Mouse (Mus musculus) lung, embryonic 14.5 days (tissue): Measurements from ENCODE around the gene Slc13a2. TPM values are rescaled to one million over a fixed set of nuclear protein-coding genes. Genes with fewer than 3 reads are reported as not detected.
A peak's percentile ranks its signal among the peaks of the same experiment; 100 is the strongest.

Experiments used
- ATAC-seq: fragments of 200-750 bp; cut with Nextera tagmentation; 2 replicates; pipeline ENCODE4 v1.8.0; 2017; ENCODE audit warnings: mild to moderate bottlenecking, moderate TSS enrichment, moderate library complexity; ENCODE audit not compliant: insufficient read depth
- DNase-seq: peaks from one replicate; pipeline ENCODE4 v3.0.0-alpha.2; 2015
- H3K27ac ChIP-seq: fragments of 300-500 bp; sonication (generic); 2 replicates; pipeline ENCODE4 v1.5.1; 2014; ENCODE audit warnings: low read depth, mild to moderate bottlenecking, moderate library complexity
- H3K27me3 ChIP-seq: fragments of 300-500 bp; sonication (generic); 2 replicates; pipeline ENCODE4 v1.6.1; 2014; ENCODE audit warnings: low read length, control low read depth; ENCODE audit not compliant: insufficient read depth
- H3K36me3 ChIP-seq: fragments of 300-500 bp; sonication (generic); 2 replicates; pipeline ENCODE4 v1.6.1; 2014; ENCODE audit warnings: control low read depth; ENCODE audit not compliant: insufficient read depth
- H3K4me1 ChIP-seq: fragments of 300-500 bp; sonication (generic); 2 replicates; pipeline ENCODE4 v1.6.1; 2014; ENCODE audit warnings: antibody characterized with exemption, control low read depth; ENCODE audit not compliant: insufficient read depth
- H3K4me2 ChIP-seq: fragments of 300-500 bp; sonication (generic); 2 replicates; pipeline ENCODE4 v1.6.1; 2014; ENCODE audit warnings: mild to moderate bottlenecking
- H3K4me3 ChIP-seq: fragments of 300-500 bp; sonication (generic); 2 replicates; pipeline ENCODE4 v1.5.1; 2014; ENCODE audit warnings: low read depth, low read length
- H3K9ac ChIP-seq: fragments of 300-500 bp; sonication (generic); 2 replicates; pipeline ENCODE4 v1.6.1; 2014
- H3K9me3 ChIP-seq: fragments of 300-500 bp; sonication (generic); 2 replicates; pipeline ENCODE4 v1.6.1; 2016; ENCODE audit warnings: low read depth, low read length, control low read depth
- CTCF ChIP-seq: IDR thresholded peaks from 2 replicates; pipeline ENCODE4 v1.5.1; 2016; ENCODE audit warnings: antibody characterized with exemption, low read depth
- WGBS: fragments of 180-500 bp; shearing (Covaris S2); extraction: QIAGEN DNeasy Blood & Tissue Kit; methylation state at CpG from one replicate; pipeline ENCODE4 v1.1.7; 2014; 5-methylcytosine and 5-hydroxymethylcytosine counted together
- polyA plus RNA-seq: library from polyadenylated mRNA; unstranded; fragments of >200 nt; fragmentation: Nextera tagmentation; extraction: Ambion mirVana; gene quantifications from 2 replicates; pipeline ENCODE4 v1.2.1, GENCODE M21; 2014

The Slc13a2 gene
- polyA plus RNA-seq, 1 experiment from 2014 or later = not detected

GRCm38 (mm10) chr11:78435776-78436349 lies 13.8 kb upstream of the Slc13a2 start:
- peak; percentile 78 for TF ChIP-seq CTCF
- Histone ChIP-seq H3K4me1 (0 out of 2 replicates have a peak, but pooled peaks cover 3% of the 10 kb centered on the region), H3K27me3 (no peaks in the 10 kb centered on the region), H3K36me3 (no peaks in the 10 kb centered on the region), H3K9me3 (no peaks in the 10 kb centered on the region), H3K9ac (no peak overlapping the region), H3K4me2 (peak overlapping the region; percentile 32; the same call in 1 of the 2 replicates), H3K4me3 (no peak overlapping the region), H3K27ac (0 out of 2 replicates have a peak overlapping the region, but pooled peaks have one; percentile 1)
- WGBS = 5% methylated on average over 19 of the region's 19 CpGs
- peak; percentile 69 for DNase-seq
- peak; percentile 74 for ATAC-seq

- no peak for ATAC-seq
- Histone ChIP-seq H3K4me1 (0 out of 2 replicates have a peak, but pooled peaks cover 3% of the 10 kb centered on the region), H3K4me3 (no peak overlapping the region), H3K9me3 (no peaks in the 10 kb centered on the region), H3K4me2 (no peak overlapping the region), H3K36me3 (no peaks in the 10 kb centered on the region), H3K27ac (no peak overlapping the region), H3K27me3 (no peaks in the 10 kb centered on the region), H3K9ac (no peak overlapping the region)
- 32% methylated on average over 4 of the region's 4 CpGs for WGBS
- no peak for DNase-seq
- TF ChIP-seq CTCF = no peak
Measured at GRCm38 (mm10) chr11:78434052-78434451, 12.0 kb upstream of the Slc13a2 start.

- no peaks in the 10 kb centered on the region for H3K27me3 ChIP-seq
- no peak overlapping the region for H3K4me3 ChIP-seq
- ATAC-seq (no peak), DNase-seq (no peak)
- 0 out of 2 replicates have a peak, but pooled peaks cover 3% of the 10 kb centered on the region for H3K4me1 ChIP-seq
- no peak for TF ChIP-seq CTCF
- no peaks in the 10 kb centered on the region for H3K36me3 ChIP-seq
- 87% methylated on average over 10 of the region's 10 CpGs for WGBS
- H3K4me2 ChIP-seq = no peak overlapping the region
- H3K9me3 ChIP-seq = no peaks in the 10 kb centered on the region
- no peak overlapping the region for H3K9ac ChIP-seq
- no peak overlapping the region for H3K27ac ChIP-seq
Measured at GRCm38 (mm10) chr11:78431176-78431575, 9.2 kb upstream of the Slc13a2 start.

GRCm38 (mm10) chr11:78430195-78430878 lies 8.3 kb upstream of the Slc13a2 start:
- Histone ChIP-seq H3K36me3 (no peaks in the 10 kb centered on the region), H3K9me3 (no peaks in the 10 kb centered on the region), H3K4me3 (no peak overlapping the region), H3K9ac (no peak overlapping the region), H3K27ac (no peak overlapping the region), H3K27me3 (no peaks in the 10 kb centered on the region), H3K4me1 (no peaks in the 10 kb centered on the region), H3K4me2 (no peak overlapping the region)
- DNase-seq (no peak), ATAC-seq (no peak)
- WGBS = 52% methylated on average over 11 of the region's 11 CpGs
- no peak for TF ChIP-seq CTCF

GRCm38 (mm10) chr11:78428309-78428708 lies 6.3 kb upstream of the Slc13a2 start:
- H3K36me3 ChIP-seq = no peaks in the 10 kb centered on the region
- WGBS = 69% methylated on average over 5 of the region's 5 CpGs
- H3K4me3 ChIP-seq = no peak overlapping the region
- no peaks in the 10 kb centered on the region for H3K4me1 ChIP-seq
- H3K9me3 ChIP-seq = no peaks in the 10 kb centered on the region
- ATAC-seq = no peak
- no peak for TF ChIP-seq CTCF
- no peak for DNase-seq
- no peaks in the 10 kb centered on the region for H3K27me3 ChIP-seq
- H3K27ac ChIP-seq = no peak overlapping the region
- no peak overlapping the region for H3K4me2 ChIP-seq
- no peak overlapping the region for H3K9ac ChIP-seq

- no peaks in the 10 kb centered on the region for H3K36me3 ChIP-seq
- H3K27me3 ChIP-seq = no peaks in the 10 kb centered on the region
- no peak overlapping the region for H3K4me3 ChIP-seq
- no peak overlapping the region for H3K9ac ChIP-seq
- no peak for TF ChIP-seq CTCF
- H3K27ac ChIP-seq = no peak overlapping the region
- H3K4me2 ChIP-seq = no peak overlapping the region
- no peaks in the 10 kb centered on the region for H3K9me3 ChIP-seq
- no peaks in the 10 kb centered on the region for H3K4me1 ChIP-seq
- WGBS = 93% methylated on average over 6 of the region's 6 CpGs
- ATAC-seq (no peak), DNase-seq (no peak)
Measured at GRCm38 (mm10) chr11:78427655-78428054, 5.6 kb upstream of the Slc13a2 start.

GRCm38 (mm10) chr11:78425572-78425971 lies 3.6 kb upstream of the Slc13a2 start:
- no peak overlapping the region for H3K4me2 ChIP-seq
- WGBS = 91% methylated on average over 1 of the region's 1 CpGs
- H3K27ac ChIP-seq = no peak overlapping the region
- no peak for TF ChIP-seq CTCF
- H3K9ac ChIP-seq = no peak overlapping the region
- no peaks in the 10 kb centered on the region; the same call in 1 of the 2 replicates for H3K27me3 ChIP-seq
- DNase-seq (no peak), ATAC-seq (no peak)
- H3K4me3 ChIP-seq = no peak overlapping the region
- no peaks in the 10 kb centered on the region for H3K4me1 ChIP-seq
- no peaks in the 10 kb centered on the region for H3K36me3 ChIP-seq
- no peaks in the 10 kb centered on the region for H3K9me3 ChIP-seq
